Comparison of ENCODE assay signal across 1 mouse cellular context in the genomic region with DNA sequence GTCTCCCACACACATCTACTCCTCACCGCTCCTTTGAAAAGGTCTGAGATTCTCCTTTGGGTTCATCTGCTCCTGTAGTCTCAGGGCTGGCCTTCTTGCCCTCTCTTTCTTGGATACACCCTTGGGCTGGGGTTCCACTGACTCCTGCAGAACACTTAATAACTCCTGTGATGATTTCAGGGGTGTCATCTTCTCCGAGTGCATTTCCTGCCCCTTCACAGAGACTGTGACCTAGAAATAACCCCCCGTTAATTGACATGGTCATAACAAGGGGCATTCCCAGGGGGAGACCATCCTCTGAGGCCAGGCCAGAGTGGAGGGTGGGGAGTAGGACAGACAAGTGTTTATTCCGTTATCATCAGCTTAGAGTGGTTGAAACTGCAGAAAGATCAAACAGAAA.
TF ChIP-seq lines count a peak whose summit lies in the region.

No protein-coding gene starts in this region.

TF ChIP-seq in CH12.LX, 34 proteins besides CTCF, POLR2A, EP300 and RAD21:
- TF ChIP-seq CHD1 (IDR thresholded peaks at IDR 0.05; ENCODE audit: low read depth, low read length) = no peak
- TF ChIP-seq USF2 (conservative IDR thresholded peaks at IDR 0.05; ENCODE audit: low read depth, low read length) = no peak
- no peak for TF ChIP-seq TCF12 (IDR thresholded peaks at IDR 0.05; ENCODE audit: low read depth, low read length)
- no peak for TF ChIP-seq ZKSCAN1 (IDR thresholded peaks at IDR 0.05; ENCODE audit: borderline replicate concordance, low read depth, low read length)
- no peak for TF ChIP-seq HCFC1 (IDR thresholded peaks at IDR 0.05; ENCODE audit: low read depth, low read length)
- no peak for TF ChIP-seq SMC3 (IDR thresholded peaks at IDR 0.05; ENCODE audit: low read depth, low read length)
- TF ChIP-seq POLR2AphosphoS2 (IDR thresholded peaks at IDR 0.05; ENCODE audit: low read depth, low read length) = no peak
TF ChIP-seq in CH12.LX: peak in this region for 0.
